Mouse (Mus musculus): ENCODE measurements at regions not wholly inside any gene's neighbourhood (a gene's known extent, or its start where the extent isn't known, plus 50 kb on each side); places are given as distances from the start of the nearest gene placed in this dataset.

GRCm38 (mm10) chr8:60755704-60756415 is 123.2 kb downstream of the Mfap3l start:
- TF ChIP-seq CTCF (IDR thresholded peaks at IDR 0.05; ENCODE audit: borderline replicate concordance, insufficient read depth, low read length): no peak
- no peak for TF ChIP-seq POLR2A (IDR thresholded peaks at IDR 0.05; ENCODE audit: low read depth, low read length)

All from embryonic fibroblast, embryonic 13.5 days (primary cell).